Mouse (Mus musculus) CD4-positive, CD25-positive, alpha-beta regulatory T cell, adult 4 months (primary cell): Measurements from ENCODE around the gene Ache. TPM values are rescaled to one million over a fixed set of nuclear protein-coding genes. Genes with fewer than 3 reads are reported as not detected.
"Not testable (repeated sequence)": the region's sequence is repeated elsewhere in the genome, so short reads cannot be mapped to it uniquely, and the experiment has no call there.

Experiments used
- ATAC-seq: one replicate; pipeline ENCODE4 v1.8.0; 2017
- polyA plus RNA-seq, 2 experiments: library from polyadenylated mRNA; unstranded; fragments of 100-300 nt; shearing (Covaris generic); gene quantifications; one replicate each; pipeline ENCODE4 v1.2.1; 2017

The Ache gene
- polyA plus RNA-seq = under 1 TPM in 1 of 2 experiments, not detected in 1; 0.16 TPM

GRCm38 (mm10) chr5:137287032-137287952 lies at the start of gene Ache:
Gene Ache, plus strand, starts transcription at chr5:137287519.
- peak; percentile 36 for ATAC-seq

- ATAC-seq = no peak
These were observed 23.2 kb upstream of the Ache start for GRCm38 (mm10) chr5:137263897-137264720.

- no peak for ATAC-seq
These were observed 22.5 kb upstream of the Ache start for GRCm38 (mm10) chr5:137264787-137265186.

GRCm38 (mm10) chr5:137268131-137268910 lies 19.0 kb upstream of the Ache start:
- ATAC-seq = peak; percentile 77

- ATAC-seq = no peak
These were observed 9.7 kb upstream of the Ache start for GRCm38 (mm10) chr5:137277360-137278342.

GRCm38 (mm10) chr5:137284411-137284810 lies 2.9 kb upstream of the Ache start:
- ATAC-seq = not testable (repeated sequence)

- ATAC-seq = no peak
These were observed 2.3 kb upstream of the Ache start for GRCm38 (mm10) chr5:137285045-137285444.

GRCm38 (mm10) chr5:137285986-137286385 lies 1.3 kb upstream of the Ache start:
- ATAC-seq = no peak

- ATAC-seq = peak; percentile 36
These were observed 676 bp upstream of the Ache start for GRCm38 (mm10) chr5:137286655-137287031.

GRCm38 (mm10) chr5:137287953-137288743 lies 829 bp downstream of the Ache start:
- no peak for ATAC-seq

GRCm38 (mm10) chr5:137288999-137289470 lies 1.7 kb downstream of the Ache start:
- no peak for ATAC-seq

- no peak for ATAC-seq
These were observed 2.5 kb downstream of the Ache start for GRCm38 (mm10) chr5:137289591-137290365.

GRCm38 (mm10) chr5:137290677-137291076 lies 3.4 kb downstream of the Ache start:
- ATAC-seq = no peak

GRCm38 (mm10) chr5:137291381-137291926 lies 4.1 kb downstream of the Ache start:
- ATAC-seq = no peak

GRCm38 (mm10) chr5:137293282-137293681 lies 6.0 kb downstream of the Ache start:
- ATAC-seq = peak; percentile 22

- peak; percentile 96 for ATAC-seq
These were observed 6.8 kb downstream of the Ache start, which contains the start of gene Ufsp1 for GRCm38 (mm10) chr5:137293839-137294743. Gene Ufsp1, plus strand, starts transcription at chr5:137294629.

GRCm38 (mm10) chr5:137294744-137295093 lies 7.4 kb downstream of the Ache start:
- ATAC-seq = peak; percentile 24

GRCm38 (mm10) chr5:137295296-137295695 lies 8.0 kb downstream of the Ache start:
- ATAC-seq = no peak
